Mouse (Mus musculus) embryonic facial prominence, embryonic 15.5 days (tissue): ENCODE measurements around the gene Depp1. TPM values are rescaled to one million over a fixed set of nuclear protein-coding genes. Genes with fewer than 3 reads are reported as not detected.

Source experiments
- ATAC-seq: fragments of 200-750 bp; cut with Nextera tagmentation; 2 replicates; pipeline ENCODE4 v1.8.0; 2017; ENCODE audit warnings: low read depth, moderate TSS enrichment; ENCODE audit not compliant: insufficient number of reproducible peaks, low FRiP score, low TSS enrichment
- H3K27ac ChIP-seq: fragments of 300-500 bp; sonication (generic); replicated peaks from 2 replicates; pipeline ENCODE4 v1.5.1; 2015; ENCODE audit warnings: mild to moderate bottlenecking, inconsistent platforms
- H3K27me3 ChIP-seq: fragments of 300-500 bp; sonication (generic); 2 replicates; pipeline ENCODE4 v1.6.1; 2015; ENCODE audit warnings: inconsistent platforms
- H3K36me3 ChIP-seq: fragments of 300-500 bp; sonication (generic); 2 replicates; pipeline ENCODE4 v1.6.1; 2015; ENCODE audit warnings: mild to moderate bottlenecking, inconsistent platforms
- H3K4me1 ChIP-seq: fragments of 300-500 bp; sonication (generic); 2 replicates; pipeline ENCODE4 v1.6.1; 2015; ENCODE audit warnings: inconsistent platforms
- H3K4me2 ChIP-seq: fragments of 300-500 bp; sonication (generic); replicated peaks from 2 replicates; pipeline ENCODE4 v1.6.1; 2015; ENCODE audit warnings: mild to moderate bottlenecking, inconsistent platforms
- H3K4me3 ChIP-seq: fragments of 300-500 bp; sonication (generic); replicated peaks from 2 replicates; pipeline ENCODE4 v1.5.1; 2015; ENCODE audit warnings: mild to moderate bottlenecking, inconsistent platforms
- H3K9ac ChIP-seq: fragments of 300-500 bp; sonication (generic); 2 replicates; pipeline ENCODE4 v1.6.1; 2015; ENCODE audit warnings: inconsistent platforms
- H3K9me3 ChIP-seq: fragments of 300-500 bp; sonication (generic); replicated peaks from 2 replicates; pipeline ENCODE4 v1.6.1; 2016; ENCODE audit warnings: inconsistent platforms
- WGBS: fragments of 180-500 bp; shearing (Covaris S2); methylation state at CpG from one replicate; pipeline ENCODE4 v1.1.7; 2015; 5-methylcytosine and 5-hydroxymethylcytosine counted together
- polyA plus RNA-seq: library from polyadenylated mRNA; unstranded; fragments of >200 nt; fragmentation: Nextera tagmentation; extraction: Ambion mirVana; gene quantifications from 2 replicates; pipeline ENCODE4 v1.2.1, GENCODE M21; 2015

Gene Depp1
- polyA plus RNA-seq, 1 experiment from 2014 or later: 31.0 TPM

GRCm38 (mm10) chr6:116633741-116634695 is 16.4 kb upstream of the Depp1 start:
- H3K4me1 ChIP-seq: peaks cover 6% of the 10 kb centered on the region; the same call in 1 of the 2 replicates
- H3K27me3 ChIP-seq: no peaks in the 10 kb centered on the region
- no peak overlapping the region for H3K4me3 ChIP-seq
- H3K36me3 ChIP-seq: no peaks in the 10 kb centered on the region
- no peak overlapping the region for H3K9ac ChIP-seq
- ATAC-seq: no peak
- H3K4me2 ChIP-seq: no peak overlapping the region
- WGBS: 85% methylated on average over 17 of the region's 17 CpGs
- H3K27ac ChIP-seq: no peak overlapping the region
- no peaks in the 10 kb centered on the region for H3K9me3 ChIP-seq

GRCm38 (mm10) chr6:116635251-116636180 is 14.9 kb upstream of the Depp1 start:
- ATAC-seq: peak; percentile 49
- Histone ChIP-seq H3K4me3 (no peak overlapping the region), H3K4me2 (no peak overlapping the region), H3K4me1 (peaks cover 6% of the 10 kb centered on the region; the same call in 1 of the 2 replicates), H3K9me3 (no peaks in the 10 kb centered on the region), H3K27me3 (no peaks in the 10 kb centered on the region), H3K27ac (peak overlapping the region; percentile 25; the same call in 1 of the 2 replicates), H3K36me3 (no peaks in the 10 kb centered on the region), H3K9ac (no peak overlapping the region)
- 50% methylated on average over 10 of the region's 10 CpGs for WGBS

- Histone ChIP-seq H3K27me3 (no peaks in the 10 kb centered on the region), H3K4me3 (no peak overlapping the region), H3K27ac (no peak overlapping the region; the same call in 1 of the 2 replicates), H3K4me2 (no peak overlapping the region), H3K9me3 (no peaks in the 10 kb centered on the region), H3K4me1 (peaks cover 6% of the 10 kb centered on the region; the same call in 1 of the 2 replicates), H3K36me3 (no peaks in the 10 kb centered on the region), H3K9ac (no peak overlapping the region)
- WGBS: 46% methylated on average over 9 of the region's 9 CpGs
- ATAC-seq: no peak
Measured at GRCm38 (mm10) chr6:116636581-116637235, 13.7 kb upstream of the Depp1 start.

- H3K27me3 ChIP-seq: no peaks in the 10 kb centered on the region
- no peaks in the 10 kb centered on the region for H3K9me3 ChIP-seq
- WGBS: 84% methylated on average over 5 of the region's 5 CpGs
- no peak overlapping the region for H3K27ac ChIP-seq
- H3K4me2 ChIP-seq: no peak overlapping the region
- H3K4me1 ChIP-seq: peaks cover 6% of the 10 kb centered on the region; the same call in 1 of the 2 replicates
- no peaks in the 10 kb centered on the region for H3K36me3 ChIP-seq
- ATAC-seq: no peak
- H3K9ac ChIP-seq: no peak overlapping the region
- no peak overlapping the region for H3K4me3 ChIP-seq
Measured at GRCm38 (mm10) chr6:116637496-116637895, 12.9 kb upstream of the Depp1 start.

- Histone ChIP-seq H3K36me3 (no peaks in the 10 kb centered on the region), H3K4me2 (no peak overlapping the region), H3K27ac (no peak overlapping the region), H3K27me3 (no peaks in the 10 kb centered on the region), H3K4me1 (peaks cover 13% of the 10 kb centered on the region), H3K4me3 (no peak overlapping the region), H3K9me3 (no peaks in the 10 kb centered on the region), H3K9ac (no peak overlapping the region)
- WGBS: 83% methylated on average over 2 of the region's 2 CpGs
- no peak for ATAC-seq
Measured at GRCm38 (mm10) chr6:116638871-116639270, 11.5 kb upstream of the Depp1 start.

- H3K4me2 ChIP-seq: no peak overlapping the region
- H3K9ac ChIP-seq: no peak overlapping the region
- no peaks in the 10 kb centered on the region for H3K27me3 ChIP-seq
- no peak for ATAC-seq
- no peak overlapping the region for H3K27ac ChIP-seq
- H3K4me1 ChIP-seq: peaks cover 13% of the 10 kb centered on the region
- 72% methylated on average over 2 of the region's 2 CpGs for WGBS
- no peaks in the 10 kb centered on the region for H3K9me3 ChIP-seq
- H3K36me3 ChIP-seq: no peaks in the 10 kb centered on the region
- H3K4me3 ChIP-seq: no peak overlapping the region
Measured at GRCm38 (mm10) chr6:116639663-116640062, 10.7 kb upstream of the Depp1 start.

- Histone ChIP-seq H3K4me3 (no peak overlapping the region), H3K27ac (no peak overlapping the region), H3K36me3 (no peaks in the 10 kb centered on the region), H3K9ac (no peak overlapping the region), H3K4me2 (no peak overlapping the region), H3K4me1 (peaks cover 7% of the 10 kb centered on the region; the same call in 1 of the 2 replicates), H3K27me3 (peaks cover 3% of the 10 kb centered on the region; the same call in 1 of the 2 replicates), H3K9me3 (no peaks in the 10 kb centered on the region)
- no peak for ATAC-seq
- 45% methylated on average over 11 of the region's 11 CpGs for WGBS
Measured at GRCm38 (mm10) chr6:116642942-116643341, 7.5 kb upstream of the Depp1 start.

- no peak for ATAC-seq
- no peak overlapping the region for H3K4me3 ChIP-seq
Measured at GRCm38 (mm10) chr6:116643881-116644280, 6.5 kb upstream of the Depp1 start.

GRCm38 (mm10) chr6:116644335-116644734 is 6.1 kb upstream of the Depp1 start:
- Histone ChIP-seq H3K36me3 (no peaks in the 10 kb centered on the region), H3K27me3 (peaks cover 3% of the 10 kb centered on the region; the same call in 1 of the 2 replicates), H3K4me3 (no peak overlapping the region), H3K27ac (peak overlapping the region; percentile 22; the same call in 1 of the 2 replicates), H3K4me2 (no peak overlapping the region), H3K4me1 (peaks cover 7% of the 10 kb centered on the region; the same call in 1 of the 2 replicates), H3K9ac (no peak overlapping the region), H3K9me3 (no peaks in the 10 kb centered on the region)
- peak; percentile 35; the same call in 1 of the 2 replicates for ATAC-seq
- 44% methylated on average over 3 of the region's 3 CpGs for WGBS

More at GRCm38 (mm10) chr6:116643881-116644280, 6.5 kb upstream of the Depp1 start:
- H3K4me1 ChIP-seq: peaks cover 7% of the 10 kb centered on the region; the same call in 1 of the 2 replicates
- H3K4me2 ChIP-seq: no peak overlapping the region
- no peaks in the 10 kb centered on the region for H3K36me3 ChIP-seq
- H3K27me3 ChIP-seq: peaks cover 3% of the 10 kb centered on the region; the same call in 1 of the 2 replicates
- H3K9ac ChIP-seq: no peak overlapping the region
- WGBS: 61% methylated on average over 4 of the region's 4 CpGs
- no peak overlapping the region; the same call in 1 of the 2 replicates for H3K27ac ChIP-seq
- no peaks in the 10 kb centered on the region for H3K9me3 ChIP-seq

- peaks cover 3% of the 10 kb centered on the region; the same call in 1 of the 2 replicates for H3K27me3 ChIP-seq
- H3K9ac ChIP-seq: no peak overlapping the region
- H3K4me2 ChIP-seq: no peak overlapping the region
- H3K36me3 ChIP-seq: no peaks in the 10 kb centered on the region
- H3K4me1 ChIP-seq: peaks cover 7% of the 10 kb centered on the region; the same call in 1 of the 2 replicates
- no peaks in the 10 kb centered on the region for H3K9me3 ChIP-seq
- H3K4me3 ChIP-seq: no peak overlapping the region
- ATAC-seq: no peak
- no peak overlapping the region for H3K27ac ChIP-seq
- 78% methylated on average over 12 of the region's 12 CpGs for WGBS
Measured at GRCm38 (mm10) chr6:116647763-116648162, 2.6 kb upstream of the Depp1 start.
